In genomic region chr14:58034567-58034966, GRCm38 (mm10) we compare ENCODE assay signal across 8 mouse cellular contexts. TPM values are rescaled to one million over a fixed set of nuclear protein-coding genes. Genes with fewer than 3 reads are reported as not detected.
DNase-seq lines count a peak whose midpoint lies in the region; ATAC-seq and TF ChIP-seq lines count a peak whose summit lies in the region.

No protein-coding gene starts in this region.

- no peak overlapping the region for H3K4me2 ChIP-seq in intestine, postnatal 0 days (replicated peaks; ENCODE audit: low read depth)
- no peak overlapping the region for H3K4me2 ChIP-seq in intestine, embryonic 15.5 days (replicated peaks)
- no peak overlapping the region for H3K4me2 ChIP-seq in midbrain, embryonic 14.5 days (ENCODE audit: low read length)

- TF ChIP-seq CTCF in intestine, postnatal 0 days (IDR thresholded peaks at IDR 0.05; ENCODE audit: low read depth) = peak; percentile 80

- WGBS in intestine, postnatal 0 days = 7% methylated on average over 8 of the region's 8 CpGs
- WGBS in intestine, embryonic 15.5 days = 10% methylated on average over 8 of the region's 8 CpGs
- WGBS in midbrain, embryonic 14.5 days = 10% methylated on average over 8 of the region's 8 CpGs

- no peak overlapping the region for H3K9ac ChIP-seq in intestine, postnatal 0 days (ENCODE audit: low read depth, low read length)
- no peak overlapping the region for H3K9ac ChIP-seq in intestine, embryonic 15.5 days
- no peak overlapping the region for H3K9ac ChIP-seq in midbrain, embryonic 14.5 days (replicated peaks; ENCODE audit: low read length)

- H3K27ac ChIP-seq in intestine, postnatal 0 days (ENCODE audit: low read depth, low read length) = no peak overlapping the region
- H3K27ac ChIP-seq in intestine, embryonic 15.5 days = no peak overlapping the region
- H3K27ac ChIP-seq in midbrain, embryonic 14.5 days (replicated peaks; ENCODE audit: low read depth, low read length) = no peak overlapping the region

- no peaks in the 10 kb centered on the region for H3K27me3 ChIP-seq in intestine, postnatal 0 days (replicated peaks; ENCODE audit: control insufficient read depth, insufficient read depth, low read length)
- H3K27me3 ChIP-seq in intestine, embryonic 15.5 days (replicated peaks) = no peaks in the 10 kb centered on the region
- H3K27me3 ChIP-seq in midbrain, embryonic 14.5 days (ENCODE audit: control insufficient read depth, insufficient read depth, low read length) = no peaks in the 10 kb centered on the region

- ATAC-seq in intestine, postnatal 0 days = no peak
- ATAC-seq in intestine, embryonic 15.5 days = no peak
- ATAC-seq in midbrain, embryonic 14.5 days (ENCODE audit: low FRiP score, low TSS enrichment) = no peak

- H3K9me3 ChIP-seq in intestine, postnatal 0 days (ENCODE audit: control insufficient read depth) = no peaks in the 10 kb centered on the region
- H3K9me3 ChIP-seq in intestine, embryonic 15.5 days = no peaks in the 10 kb centered on the region
- H3K9me3 ChIP-seq in midbrain, embryonic 14.5 days (ENCODE audit: control insufficient read depth, low read length) = no peaks in the 10 kb centered on the region

- H3K4me1 ChIP-seq in intestine, postnatal 0 days (replicated peaks; ENCODE audit: control insufficient read depth, insufficient read depth, low read length) = no peaks in the 10 kb centered on the region
- no peaks in the 10 kb centered on the region for H3K4me1 ChIP-seq in intestine, embryonic 15.5 days (replicated peaks)
- no peaks in the 10 kb centered on the region for H3K4me1 ChIP-seq in midbrain, embryonic 14.5 days (ENCODE audit: control insufficient read depth, insufficient read depth, low read length)

- peak; percentile 48 for DNase-seq in MN1 (ENCODE audit: low spot score)
- peak; percentile 83 to 89 for DNase-seq in cerebellum, postnatal 10 days
- peak; percentile 12 to 15 for DNase-seq in gastrocnemius, adult 8-10 months (ENCODE audit: low spot score in 2 of 2)
- peak; percentile 67 to 77 for DNase-seq in layer of hippocampus, postnatal 14 days (ENCODE audit: low spot score in 2 of 2)
- peak; percentile 85 for DNase-seq in midbrain, embryonic 14.5 days
- no peak for DNase-seq in yolk sac, embryonic 10.5 days (ENCODE audit: low spot score)

- H3K36me3 ChIP-seq in intestine, postnatal 0 days (ENCODE audit: control insufficient read depth, insufficient read depth) = no peaks in the 10 kb centered on the region
- H3K36me3 ChIP-seq in intestine, embryonic 15.5 days = no peaks in the 10 kb centered on the region
- no peaks in the 10 kb centered on the region for H3K36me3 ChIP-seq in midbrain, embryonic 14.5 days (ENCODE audit: control insufficient read depth, insufficient read depth, low read length)

- no peak overlapping the region for H3K4me3 ChIP-seq in intestine, postnatal 0 days (ENCODE audit: low read depth, low read length)
- no peak overlapping the region for H3K4me3 ChIP-seq in intestine, embryonic 15.5 days (replicated peaks)
- no peak overlapping the region for H3K4me3 ChIP-seq in midbrain, embryonic 14.5 days (replicated peaks; ENCODE audit: low read depth, low read length)

RNA-seq across cellular contexts. Expression of gene Micu2, which starts 35.5 kb away (rescaled TPM):
- polyA plus RNA-seq in intestine, postnatal 0 days (2015; fragmentation: Nextera tagmentation; extraction: Ambion mirVana) = 66.5 and 70.0 TPM in 2 replicates
- 80.4 and 84.5 TPM in 2 replicates for polyA plus RNA-seq in intestine, embryonic 15.5 days (2015; fragmentation: Nextera tagmentation; extraction: Ambion mirVana)
- 10 to 100 TPM; 38.7 to 43.9 (median 41.0) TPM for total RNA-seq in gastrocnemius, adult 8-10 months (2022)
- total RNA-seq in layer of hippocampus, postnatal 14 days (2021) = 10 to 100 TPM; 23.6 to 24.0 TPM
- polyA plus RNA-seq in midbrain, embryonic 14.5 days (2014; fragmentation: Nextera tagmentation; extraction: Ambion mirVana) = 48.3 and 54.6 TPM in 2 replicates

RNA-seq across cellular contexts. Expression of gene Fgf9, which starts 35.8 kb away (rescaled TPM):
- polyA plus RNA-seq in intestine, postnatal 0 days (2015; fragmentation: Nextera tagmentation; extraction: Ambion mirVana) = 5.7 TPM in 2 replicates
- 17.1 and 19.3 TPM in 2 replicates for polyA plus RNA-seq in intestine, embryonic 15.5 days (2015; fragmentation: Nextera tagmentation; extraction: Ambion mirVana)
- 1 to 10 TPM; 1.5 to 1.9 (median 1.8) TPM for total RNA-seq in gastrocnemius, adult 8-10 months (2022)
- 10 to 100 TPM; 15.2 to 18.1 TPM for total RNA-seq in layer of hippocampus, postnatal 14 days (2021)
- polyA plus RNA-seq in midbrain, embryonic 14.5 days (2014; fragmentation: Nextera tagmentation; extraction: Ambion mirVana) = 13.5 and 19.7 TPM in 2 replicates
